Mouse (Mus musculus) regulatory T cell (primary cell): ENCODE measurements around the gene Reln.

Source experiments
- in situ Hi-C: fragments of 300-600 bp; cut with MboI, MseI; formaldehyde crosslinking; loops from one replicate; pipeline ENCODE4 v1.15.1; 2025; ENCODE audit warnings: high pct_unique_total_duplicates

The Reln gene

GRCm38 (mm10) chr5:22007304-22008059, 337.0 kb downstream of the Reln start:
- in situ Hi-C loops: no loop called here

DNA sequence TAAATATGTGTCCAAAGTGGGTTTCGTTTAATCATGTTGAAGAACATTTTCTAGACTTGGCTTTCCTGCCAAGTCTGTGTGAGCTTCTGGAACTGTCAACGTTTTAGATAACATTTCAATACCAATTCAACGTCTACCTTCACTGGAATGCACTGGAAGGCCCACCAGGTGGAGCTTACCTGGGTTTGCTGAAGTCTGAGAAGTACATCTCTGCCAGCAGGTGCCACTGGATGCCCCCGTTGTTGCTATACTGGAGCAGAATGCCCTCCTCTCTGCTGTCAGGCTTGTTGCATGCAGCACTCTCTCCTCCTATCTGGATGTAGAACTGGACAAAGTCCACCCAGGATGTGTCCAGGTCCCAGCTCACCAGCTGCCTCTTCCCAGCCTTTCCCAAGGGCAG, 340.6 kb downstream of the Reln start:
- in situ Hi-C loops: no loop called here

DNA sequence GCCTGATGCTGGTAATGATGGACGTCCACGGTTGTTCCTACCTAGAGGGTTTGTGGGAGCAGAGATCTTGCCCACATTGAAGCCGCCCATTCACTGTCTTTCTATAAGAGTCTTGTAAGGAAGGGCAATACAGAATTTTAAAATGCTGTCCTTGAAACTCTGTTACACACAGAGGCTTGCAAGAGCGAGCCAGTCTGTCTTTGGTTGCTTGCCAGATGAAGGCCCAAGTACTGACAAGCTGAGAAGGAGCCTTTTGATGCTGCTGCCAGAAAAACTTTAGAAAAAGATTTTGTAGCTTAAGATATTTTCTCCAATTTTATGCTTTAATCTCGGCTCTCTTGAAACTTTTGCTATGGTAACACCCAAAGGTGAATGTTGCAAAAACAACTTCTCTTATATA, 356.8 kb downstream of the Reln start:
- in situ Hi-C loops: no loop called here

DNA sequence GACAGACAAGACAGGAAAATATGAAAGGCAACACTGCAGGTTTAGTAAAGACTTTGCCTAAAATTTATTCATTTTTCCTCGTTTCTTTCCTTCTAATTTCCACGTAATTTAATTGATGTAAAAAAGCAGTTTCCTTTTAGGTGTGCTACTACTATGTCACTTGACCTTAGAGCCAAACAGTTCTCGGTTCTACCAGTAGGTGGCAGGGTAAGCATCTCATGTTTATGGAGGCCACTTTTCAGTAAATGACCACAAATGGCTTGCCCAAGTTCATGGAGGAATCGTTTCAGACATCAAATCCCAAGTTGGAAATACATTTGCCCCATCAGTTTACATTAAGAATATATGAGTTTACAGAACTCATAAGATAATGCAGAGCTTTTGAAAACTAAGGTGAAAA, 358.2 kb downstream of the Reln start:
- in situ Hi-C loops: no loop called here

GRCm38 (mm10) chr5:21983021-21983667, 361.4 kb downstream of the Reln start:
- in situ Hi-C loops: no loop called here

GRCm38 (mm10) chr5:21981216-21981615, 363.3 kb downstream of the Reln start:
- in situ Hi-C loops: no loop called here

DNA sequence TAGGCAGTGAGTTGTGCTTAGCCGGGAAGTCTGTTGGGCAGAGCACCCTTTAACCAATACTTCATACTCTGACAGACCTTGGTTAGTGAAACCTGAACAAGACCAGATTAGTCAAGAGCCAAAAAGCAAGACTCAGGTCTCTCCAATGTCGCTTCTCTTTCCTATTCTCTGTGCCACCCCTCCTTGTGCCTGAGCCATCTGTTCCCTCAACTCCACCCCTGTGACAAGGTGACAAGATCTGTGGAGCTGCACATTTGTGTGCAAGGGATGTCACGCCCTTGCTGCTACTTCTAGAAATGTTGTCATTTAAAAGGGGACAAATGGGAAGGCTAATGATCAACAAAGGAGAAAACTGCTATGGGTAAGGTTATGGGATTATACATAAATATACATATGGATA, 364.0 kb downstream of the Reln start:
- in situ Hi-C loops: no loop called here

- in situ Hi-C loops: no loop called here
Observed at GRCm38 (mm10) chr5:21973266-21974010, 371.1 kb downstream of the Reln start.

DNA sequence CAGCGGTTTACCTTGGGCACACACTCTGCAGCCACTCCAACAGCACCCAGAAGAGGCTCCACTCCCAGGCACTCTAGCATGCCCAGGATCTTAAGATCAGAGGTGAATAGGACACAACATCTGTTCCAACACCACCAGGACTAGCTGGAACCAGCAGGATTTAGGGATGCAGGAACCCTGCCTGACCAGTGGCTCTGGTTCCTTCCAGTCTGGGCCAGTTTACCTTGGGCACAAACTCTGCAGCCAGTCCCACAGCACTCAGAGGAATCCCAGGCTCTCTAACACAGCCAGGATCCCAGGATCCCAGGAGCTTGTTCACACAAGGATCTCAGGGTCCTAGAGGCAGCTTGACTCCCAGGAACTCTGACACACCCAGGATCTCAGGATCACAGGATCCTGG, 382.7 kb downstream of the Reln start:
- in situ Hi-C loops: no loop called here

GRCm38 (mm10) chr5:21960151-21960550, 384.4 kb downstream of the Reln start:
- in situ Hi-C loops: no loop called here

DNA sequence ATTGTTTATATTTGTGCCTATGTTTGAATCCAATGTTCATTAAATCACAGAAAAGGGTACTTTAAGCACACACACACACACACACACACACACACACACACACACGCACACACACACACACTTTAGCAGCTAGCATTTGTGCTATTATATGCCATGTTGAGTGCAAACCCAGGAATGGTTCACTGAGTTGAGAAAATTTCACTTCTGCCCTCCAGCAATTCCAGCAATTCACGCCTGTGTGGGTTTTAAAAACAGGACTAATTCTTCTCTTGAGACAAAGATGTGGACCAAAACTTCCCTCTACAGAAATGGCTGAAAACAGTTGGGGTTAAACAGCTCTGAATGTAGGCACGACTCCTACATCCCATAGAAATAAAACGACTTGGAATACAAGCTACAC, 386.9 kb downstream of the Reln start:
- in situ Hi-C loops: no loop called here

- in situ Hi-C loops: no loop called here
Observed at GRCm38 (mm10) chr5:21957061-21957460, 387.4 kb downstream of the Reln start.

GRCm38 (mm10) chr5:21949507-21949897, 395.0 kb downstream of the Reln start:
- in situ Hi-C loops: no loop called here

GRCm38 (mm10) chr5:21948736-21949506, 395.6 kb downstream of the Reln start:
- in situ Hi-C loops: no loop called here

DNA sequence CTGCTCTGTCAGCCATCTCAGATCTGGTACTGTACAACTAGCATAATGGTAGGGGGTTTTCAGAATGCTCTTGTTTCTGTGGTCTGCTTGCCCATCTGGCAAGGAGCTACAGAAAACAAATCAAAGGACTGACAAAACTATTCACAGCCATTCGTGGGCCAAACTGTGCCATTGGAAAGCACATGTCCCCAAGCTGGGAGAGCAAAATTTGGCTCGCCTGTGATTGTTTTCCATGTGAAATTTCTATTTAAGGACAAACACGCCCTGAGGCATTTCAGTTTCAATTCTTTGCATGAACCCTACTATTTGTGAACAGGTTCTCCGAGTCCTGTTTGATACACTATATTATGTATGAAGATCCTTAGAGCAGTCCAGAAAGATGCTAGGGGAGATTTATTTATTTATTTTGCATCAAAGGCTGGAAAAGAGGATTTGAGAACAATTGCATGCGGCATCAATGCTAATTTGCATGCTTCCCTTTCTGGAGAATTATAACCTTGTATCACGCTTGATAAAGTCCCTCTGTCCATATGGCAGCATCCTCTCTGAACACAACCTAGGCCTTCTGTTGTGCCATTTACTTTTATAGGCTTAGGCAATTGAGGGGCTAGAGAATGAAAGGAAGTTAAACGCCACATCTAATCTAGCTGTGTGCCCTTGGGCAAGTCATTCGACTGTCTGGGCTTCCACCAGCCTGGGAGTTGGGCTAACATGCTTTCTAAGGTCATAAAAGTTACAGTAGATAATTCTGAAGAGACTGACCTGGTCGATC, 396.7 kb downstream of the Reln start:
- in situ Hi-C loops: no loop called here

- in situ Hi-C loops: no loop called here
Observed at GRCm38 (mm10) chr5:21944579-21944978, 399.9 kb downstream of the Reln start.

DNA sequence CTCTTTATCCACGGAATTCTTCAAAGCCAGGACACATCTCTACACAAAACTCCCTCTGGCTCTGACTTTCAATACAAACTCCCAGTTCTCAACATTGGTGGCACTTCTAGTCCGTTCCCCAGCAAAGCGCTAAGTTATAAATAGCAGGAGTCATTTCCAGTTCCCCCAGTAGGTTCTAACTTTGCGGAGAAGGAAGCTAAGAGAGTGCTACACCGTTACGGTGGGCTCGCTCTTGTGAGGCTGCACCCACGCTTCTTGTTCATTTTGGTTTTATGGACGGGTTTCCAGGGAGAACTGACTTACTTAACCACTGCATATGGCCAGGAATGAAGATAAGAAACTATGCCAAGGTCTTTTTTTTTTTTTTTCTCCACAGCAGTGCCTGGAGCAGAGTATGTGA, 405.1 kb downstream of the Reln start:
- in situ Hi-C loops: no loop called here

- in situ Hi-C loops: no loop called here
Observed at GRCm38 (mm10) chr5:21938138-21938537, 406.4 kb downstream of the Reln start.

DNA sequence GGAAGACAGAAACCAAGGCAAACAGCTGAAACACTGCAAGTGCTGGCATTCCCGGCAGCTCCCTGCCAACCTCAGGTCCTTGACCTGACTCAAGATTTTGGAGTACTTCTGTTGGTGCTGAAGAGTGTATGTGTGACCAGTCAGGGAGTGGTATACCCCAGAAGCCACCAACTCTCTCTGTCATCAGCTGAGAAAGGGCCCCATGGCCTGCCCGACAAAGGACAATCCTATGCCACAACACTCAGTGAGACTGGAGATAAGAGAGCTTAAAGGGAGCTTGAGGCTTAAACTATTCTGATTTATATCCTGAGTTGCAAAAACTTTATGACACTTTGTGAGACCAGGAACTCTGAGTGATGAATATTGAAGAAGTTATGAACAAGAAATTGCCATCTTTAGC, 407.9 kb downstream of the Reln start:
- in situ Hi-C loops: no loop called here

DNA sequence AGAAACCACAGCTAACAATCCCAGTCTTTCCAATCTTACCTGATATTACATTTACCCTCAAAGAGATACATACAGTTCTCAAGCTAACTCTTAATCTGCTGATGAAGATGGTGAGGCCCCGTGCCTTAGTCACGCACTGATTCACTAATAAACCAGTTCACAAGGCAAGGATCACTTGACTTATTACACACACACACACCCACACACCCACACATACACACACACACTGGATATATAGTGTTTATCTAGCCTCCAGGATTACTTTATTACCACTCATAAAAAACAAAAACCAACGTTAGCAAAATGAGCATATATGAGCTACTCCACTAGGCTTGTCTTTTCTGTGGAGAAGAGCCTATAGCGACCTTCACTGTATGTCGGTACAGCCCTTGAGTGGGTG, 408.4 kb downstream of the Reln start:
- in situ Hi-C loops: no loop called here

DNA sequence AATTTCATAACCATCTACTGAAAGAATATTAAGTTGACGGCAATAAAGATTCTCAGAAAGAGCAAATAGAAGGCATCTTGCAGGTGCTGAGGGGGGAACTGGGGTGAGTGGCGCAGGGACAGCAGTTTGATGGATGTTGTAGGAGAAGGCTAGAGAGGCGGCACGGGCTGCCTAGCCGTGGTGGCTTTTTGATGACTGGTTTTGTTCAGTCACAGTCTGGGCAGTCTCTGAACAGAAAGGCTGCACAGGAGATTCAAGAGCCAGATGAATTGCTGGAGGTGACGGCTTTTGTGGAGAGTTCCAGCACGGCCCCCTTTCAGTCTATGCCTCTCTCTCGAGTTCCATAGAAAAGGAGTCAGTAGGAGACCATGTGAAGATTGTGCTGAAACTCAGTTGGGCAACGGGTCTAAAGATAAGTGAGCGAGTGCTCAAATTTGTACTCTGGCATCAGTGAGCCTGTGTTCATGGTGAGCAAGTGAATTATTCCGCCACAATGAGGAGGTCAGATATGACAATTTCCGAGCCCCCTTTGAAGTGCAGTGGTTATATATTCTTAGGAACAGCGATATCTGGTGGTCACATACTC, 409.6 kb downstream of the Reln start:
- in situ Hi-C loops: no loop called here
